Mouse (Mus musculus) heart, embryonic 14.5 days (tissue): ENCODE measurements around the gene Ltc4s. TPM values are rescaled to one million over a fixed set of nuclear protein-coding genes. Genes with fewer than 3 reads are reported as not detected.

Source experiments
- ATAC-seq: fragments of 200-750 bp; cut with Nextera tagmentation; 2 replicates; pipeline ENCODE4 v1.8.0; 2017; ENCODE audit warnings: low read depth, moderate TSS enrichment; ENCODE audit not compliant: insufficient number of reproducible peaks, insufficient read depth, low FRiP score
- H3K27ac ChIP-seq, 2 experiments: fragments of 200-500 bp in 1 of 2; fragments of 300-500 bp in 1 of 2; sonication (generic) in 1 of 2; replicated peaks in 1 of 2; 2 replicates each; pipeline ENCODE4 v1.5.1; 2012 to 2014; ENCODE audit warnings: low read depth in 2 of 2, low read length in 2 of 2, control low read depth in 1 of 2, mild to moderate bottlenecking in 1 of 2, mixed read lengths in 1 of 2; ENCODE audit not compliant: control insufficient read depth in 1 of 2, insufficient read depth in 1 of 2
- H3K27me3 ChIP-seq: fragments of 300-500 bp; sonication (generic); 2 replicates; pipeline ENCODE4 v1.6.1; 2014; ENCODE audit warnings: mild to moderate bottlenecking, low read length, control low read depth; ENCODE audit not compliant: control insufficient read depth, insufficient read depth
- H3K36me3 ChIP-seq: fragments of 300-500 bp; sonication (generic); 2 replicates; pipeline ENCODE4 v1.6.1; 2014; ENCODE audit warnings: mild to moderate bottlenecking, control low read depth, low read length, mixed read lengths; ENCODE audit not compliant: control insufficient read depth, insufficient read depth
- H3K4me1 ChIP-seq, 2 experiments: fragments of 200-500 bp in 1 of 2; fragments of 300-500 bp in 1 of 2; sonication (generic) in 1 of 2; 2 replicates each; pipeline ENCODE4 v1.6.1; 2012 to 2014; ENCODE audit warnings: low read length in 2 of 2, control low read depth in 1 of 2, mixed read lengths in 1 of 2; ENCODE audit not compliant: control insufficient read depth in 2 of 2, insufficient read depth in 2 of 2
- H3K4me2 ChIP-seq: fragments of 300-500 bp; sonication (generic); 2 replicates; pipeline ENCODE4 v1.6.1; 2014; ENCODE audit warnings: mild to moderate bottlenecking, low read length
- H3K4me3 ChIP-seq, 2 experiments: fragments of 200-500 bp in 1 of 2; fragments of 300-500 bp in 1 of 2; sonication (generic) in 1 of 2; 2 replicates each; pipeline ENCODE4 v1.5.1; 2012 to 2014; ENCODE audit warnings: low read length in 2 of 2, mild to moderate bottlenecking in 2 of 2, control low read depth in 1 of 2, low read depth in 1 of 2, moderate library complexity in 1 of 2; ENCODE audit not compliant: control insufficient read depth in 1 of 2, insufficient read depth in 1 of 2
- H3K9ac ChIP-seq: fragments of 300-500 bp; sonication (generic); 2 replicates; pipeline ENCODE4 v1.6.1; 2014; ENCODE audit warnings: mild to moderate bottlenecking, low read length
- H3K9me3 ChIP-seq: fragments of 300-500 bp; sonication (generic); 2 replicates; pipeline ENCODE4 v1.6.1; 2016; ENCODE audit warnings: low read length, control low read depth; ENCODE audit not compliant: control insufficient read depth
- WGBS: fragments of 180-500 bp; shearing (Covaris S2); extraction: QIAGEN DNeasy Blood & Tissue Kit; methylation state at CpG from one replicate; pipeline ENCODE4 v1.1.7; 2014; 5-methylcytosine and 5-hydroxymethylcytosine counted together
- polyA plus RNA-seq: library from polyadenylated mRNA; unstranded; fragments of >200 nt; fragmentation: Nextera tagmentation; extraction: Ambion mirVana; gene quantifications from 2 replicates; pipeline ENCODE4 v1.2.1, GENCODE M21; 2014

Gene Ltc4s
- polyA plus RNA-seq, 1 experiment from 2014 or later: 1.9 TPM

GRCm38 (mm10) chr11:50228772-50229171 is 9.6 kb downstream of the Ltc4s start:
- H3K4me3 ChIP-seq: no peak overlapping the region
- no peak for ATAC-seq
- no peaks in the 10 kb centered on the region for H3K9me3 ChIP-seq
- no peaks in the 10 kb centered on the region for H3K27me3 ChIP-seq
- 57% methylated on average over 3 of the region's 3 CpGs for WGBS
- H3K4me2 ChIP-seq: no peak overlapping the region
- peaks cover 13 to 22% of the 10 kb centered on the region in 2 experiments for H3K4me1 ChIP-seq
- H3K36me3 ChIP-seq: peaks cover 28% of the 10 kb centered on the region
- H3K9ac ChIP-seq: no peak overlapping the region
- H3K27ac ChIP-seq: no peak overlapping the region

DNA sequence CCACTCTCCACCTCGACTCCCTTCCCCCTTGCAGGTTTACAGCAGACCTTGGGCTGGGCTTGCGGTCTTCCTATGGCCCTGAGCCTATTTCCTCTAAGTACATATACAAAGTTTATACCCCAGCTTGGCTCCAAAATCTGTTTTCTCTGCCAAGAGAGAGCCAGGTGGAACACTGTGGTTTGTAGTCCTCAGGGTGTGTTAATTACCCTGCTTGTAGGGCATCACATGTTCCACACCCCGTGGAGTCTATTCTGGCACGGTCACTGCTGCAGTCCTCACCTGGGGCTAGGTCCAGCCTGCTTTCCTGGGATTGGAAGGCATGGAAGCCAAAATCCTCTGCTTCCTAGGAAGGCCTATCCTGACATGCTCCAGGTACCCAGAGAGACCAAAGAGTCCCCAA is 10.7 kb downstream of the Ltc4s start:
- Histone ChIP-seq H3K9me3 (no peaks in the 10 kb centered on the region), H3K4me1 (peaks cover 13 to 25% of the 10 kb centered on the region in 2 experiments), H3K4me2 (peak overlapping the region; percentile 82; the same call in 1 of the 2 replicates), H3K9ac (no peak overlapping the region), H3K36me3 (peaks cover 18% of the 10 kb centered on the region), H3K4me3 (no peak overlapping the region), H3K27ac (0 out of 4 replicates have a peak overlapping the region, but pooled peaks of 1 of the 2 experiments have one; percentile 69), H3K27me3 (no peaks in the 10 kb centered on the region)
- WGBS: 93% methylated on average over 4 of the region's 4 CpGs
- no peak for ATAC-seq

DNA sequence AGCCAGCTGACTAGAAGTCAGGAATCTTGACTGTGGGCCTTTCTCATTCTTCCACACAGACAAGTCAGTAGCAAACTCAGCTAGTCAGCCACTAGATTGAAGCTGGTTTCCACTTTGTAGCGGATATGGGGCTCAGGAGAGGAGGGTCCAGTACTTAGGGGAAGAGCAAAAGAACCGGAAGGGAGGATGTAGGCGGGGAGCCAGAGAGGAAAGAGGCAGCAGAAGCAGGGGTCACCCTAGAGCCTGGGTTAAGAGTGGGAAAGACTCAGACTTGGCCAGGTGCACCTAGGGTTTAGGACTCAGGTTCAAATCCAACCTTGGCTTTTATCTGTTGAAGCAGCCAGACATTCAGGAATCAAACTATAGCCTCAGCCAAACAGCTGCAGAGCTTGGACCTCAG is 11.2 kb downstream of the Ltc4s start:
- peak overlapping the region; percentile 82 for H3K4me2 ChIP-seq
- H3K27me3 ChIP-seq: no peaks in the 10 kb centered on the region
- H3K4me1 ChIP-seq: peaks cover 13 to 26% of the 10 kb centered on the region in 2 experiments
- ATAC-seq: no peak
- H3K9ac ChIP-seq: 0 out of 2 replicates have a peak overlapping the region, but pooled peaks have one; percentile 89
- peaks cover 13% of the 10 kb centered on the region for H3K36me3 ChIP-seq
- no peaks in the 10 kb centered on the region for H3K9me3 ChIP-seq
- 63% methylated on average over 3 of the region's 3 CpGs for WGBS
- peak overlapping the region; percentile 43 to 69 for H3K27ac ChIP-seq
- no peak overlapping the region for H3K4me3 ChIP-seq

DNA sequence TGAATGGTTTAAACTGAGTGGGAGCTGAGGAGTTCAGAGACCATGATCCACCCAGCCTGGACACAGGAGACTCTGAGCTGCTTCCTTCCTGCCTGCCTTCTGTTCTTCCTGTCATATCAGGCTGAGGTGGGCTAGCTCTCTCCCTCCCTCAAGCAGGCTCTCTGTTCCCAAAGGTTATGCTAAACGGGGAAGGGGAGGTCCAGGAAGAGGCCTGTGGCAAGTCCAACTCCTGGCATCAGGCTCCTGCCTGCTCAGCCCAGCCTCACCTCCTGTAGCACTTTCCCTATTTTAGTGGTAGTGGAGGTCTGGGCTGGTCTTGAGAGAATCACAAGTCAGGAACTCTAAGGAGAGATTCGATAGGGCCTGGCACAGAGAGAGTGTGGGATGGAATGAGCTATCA is 12.0 kb downstream of the Ltc4s start:
- 53% methylated on average over 2 of the region's 2 CpGs for WGBS
- peak overlapping the region; percentile 82 for H3K4me2 ChIP-seq
- peak overlapping the region; percentile 43 to 69 for H3K27ac ChIP-seq
- no peak for ATAC-seq
- H3K36me3 ChIP-seq: peaks cover 5% of the 10 kb centered on the region; the same call in 1 of the 2 replicates
- no peaks in the 10 kb centered on the region for H3K27me3 ChIP-seq
- H3K4me1 ChIP-seq: peaks cover 13 to 26% of the 10 kb centered on the region in 2 experiments
- H3K9me3 ChIP-seq: no peaks in the 10 kb centered on the region
- H3K4me3 ChIP-seq: peak overlapping the region; percentile 73 to 75
- peak overlapping the region; percentile 89 for H3K9ac ChIP-seq

DNA sequence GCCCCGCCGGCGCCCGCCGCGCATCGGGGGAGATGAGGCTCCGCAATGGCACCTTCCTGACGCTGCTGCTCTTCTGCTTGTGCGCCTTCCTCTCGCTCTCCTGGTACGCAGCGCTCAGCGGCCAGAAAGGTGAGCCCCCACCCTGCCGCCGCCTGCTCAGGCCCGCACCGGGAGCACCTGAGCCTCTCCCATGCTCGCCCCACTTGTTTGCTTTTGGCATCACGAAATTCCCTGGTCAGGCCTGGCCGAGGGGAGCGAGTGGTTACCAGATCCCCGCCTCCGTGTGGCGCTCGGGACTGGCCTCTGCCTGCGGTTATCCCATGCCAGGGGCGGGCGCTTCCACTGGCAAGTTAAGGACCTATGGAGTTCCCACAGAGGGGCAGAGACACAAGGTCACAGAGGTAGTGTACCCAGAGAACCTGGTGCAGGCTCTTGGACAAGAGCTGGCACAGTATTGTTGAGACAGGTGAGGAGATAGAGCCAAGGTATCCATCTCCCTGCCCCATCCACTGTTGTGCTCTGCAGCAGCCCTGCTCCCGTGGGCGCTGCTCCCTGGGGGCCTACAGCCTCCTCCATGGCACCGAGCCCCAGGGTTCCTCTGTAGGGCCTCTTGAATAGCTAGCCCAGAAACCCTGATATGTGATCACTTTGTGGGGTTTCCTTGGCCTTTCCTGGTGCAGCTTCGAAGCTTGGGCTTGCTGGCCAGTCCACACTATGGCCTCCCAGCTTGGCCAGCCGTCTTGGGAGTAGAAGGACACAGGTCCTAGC is 12.6 kb downstream of the Ltc4s start:
- peaks cover 5% of the 10 kb centered on the region; the same call in 1 of the 2 replicates for H3K36me3 ChIP-seq
- peak; percentile 13; the same call in 1 of the 2 replicates for ATAC-seq
- H3K27ac ChIP-seq: peak overlapping the region; percentile 43 to 69; a peak in 3 of 4 replicates
- peak overlapping the region; percentile 89 for H3K9ac ChIP-seq
- peak overlapping the region; percentile 73 to 75 for H3K4me3 ChIP-seq
- peak overlapping the region; percentile 82 for H3K4me2 ChIP-seq
- peaks cover 11 to 26% of the 10 kb centered on the region in 2 experiments for H3K4me1 ChIP-seq
- no peaks in the 10 kb centered on the region for H3K27me3 ChIP-seq
- no peaks in the 10 kb centered on the region for H3K9me3 ChIP-seq
- WGBS: 3% methylated on average over 34 of the region's 34 CpGs

- Histone ChIP-seq H3K27ac (peak overlapping the region; percentile 69 to 76), H3K4me3 (peak overlapping the region; percentile 73 to 75), H3K9ac (peak overlapping the region; percentile 89), H3K9me3 (no peaks in the 10 kb centered on the region), H3K27me3 (no peaks in the 10 kb centered on the region), H3K4me2 (peak overlapping the region; percentile 82), H3K4me1 (peaks cover 9 to 26% of the 10 kb centered on the region in 2 experiments), H3K36me3 (peaks cover 5% of the 10 kb centered on the region; the same call in 1 of the 2 replicates)
- under 1% methylated on average over 69 of the region's 70 CpGs for WGBS
- ATAC-seq: peak; percentile 84
These were observed 13.5 kb downstream of the Ltc4s start for GRCm38 (mm10) chr11:50224671-50225530.
